Comparison of ENCODE assay signal across 8 mouse cellular contexts in the genomic region with DNA sequence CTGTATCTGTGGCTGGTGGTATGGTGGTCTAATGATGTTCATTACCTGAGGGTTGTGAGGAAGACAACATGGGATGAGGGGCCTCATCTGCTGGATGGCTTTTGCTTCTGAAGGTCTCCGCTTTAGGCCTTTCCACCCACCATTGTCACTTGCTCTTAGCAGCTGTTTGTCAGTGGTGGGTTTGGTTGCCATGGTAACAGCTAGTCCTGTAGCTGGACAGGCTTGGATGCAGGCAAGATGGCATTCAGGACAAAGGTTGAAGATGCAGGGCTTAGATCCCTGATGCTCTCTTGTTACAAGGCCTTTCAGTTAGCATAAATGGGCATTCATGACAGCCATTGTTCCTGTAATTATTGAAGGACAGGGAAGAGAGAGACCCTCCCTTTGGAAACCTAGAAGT. TPM values are rescaled to one million over a fixed set of nuclear protein-coding genes. Genes with fewer than 3 reads are reported as not detected.
DNase-seq lines count a peak whose midpoint lies in the region; ATAC-seq and TF ChIP-seq lines count a peak whose summit lies in the region.

Gene Prkar2a, plus strand, starts transcription at position 209 of the 400 bp plus-strand sequence.

- no peaks in the 10 kb centered on the region for H3K27me3 ChIP-seq in CH12.LX (replicated peaks)
- no peaks in the 10 kb centered on the region for H3K27me3 ChIP-seq in forebrain, embryonic 14.5 days (replicated peaks; ENCODE audit: control insufficient read depth, insufficient read depth, low read length)
- peaks cover 32% of the 10 kb centered on the region for H3K27me3 ChIP-seq in hindbrain, embryonic 10.5 days (ENCODE audit: insufficient read depth, poor library complexity, severe bottlenecking)
- peaks cover 40% of the 10 kb centered on the region for H3K27me3 ChIP-seq in liver, embryonic 13.5 days
- H3K27me3 ChIP-seq in stomach, embryonic 16.5 days (ENCODE audit: control insufficient read depth, insufficient read depth, low read length), result no peaks in the 10 kb centered on the region

- DNase-seq in CH12.LX (ENCODE audit: extremely low read depth) (no peak), ZHBTc4 (ENCODE audit: low read depth, low spot score) (peak; percentile 59)
- peak; percentile 73 for DNase-seq in forebrain, embryonic 14.5 days (ENCODE audit: low spot score)
- peak; percentile 69 for DNase-seq in hindbrain, embryonic 10.5 days (ENCODE audit: low spot score)
- DNase-seq in liver, embryonic 13.5 days, result no peak
- DNase-seq in spleen, adult 18-20 months, result no peak
- DNase-seq in lung, postnatal 4 days, result no peak

- H3K4me2 ChIP-seq in CH12.LX (ENCODE audit: insufficient read depth, low read depth, poor library complexity, severe bottlenecking), result no peak within 1 kb of the TSS
- H3K4me2 ChIP-seq in forebrain, embryonic 14.5 days (ENCODE audit: low read length), result no peak within 1 kb of the TSS
- no peak within 1 kb of the TSS for H3K4me2 ChIP-seq in liver, embryonic 13.5 days
- H3K4me2 ChIP-seq in stomach, embryonic 16.5 days (ENCODE audit: low read depth, low read length), result no peak within 1 kb of the TSS

- H3K36me3 ChIP-seq in CH12.LX (replicated peaks in 1 of 2; ENCODE audit: control insufficient read depth in 1 of 2, insufficient read depth in 1 of 2, low read length in 1 of 2), result peaks cover 0 to 11% of the 10 kb centered on the region in 2 experiments
- H3K36me3 ChIP-seq in forebrain, embryonic 14.5 days (ENCODE audit: control insufficient read depth, insufficient read depth, low read length), result peaks cover 9% of the 10 kb centered on the region; the same call in 1 of the 2 replicates
- H3K36me3 ChIP-seq in hindbrain, embryonic 10.5 days, result peaks cover 10% of the 10 kb centered on the region; the same call in 1 of the 2 replicates
- H3K36me3 ChIP-seq in liver, embryonic 13.5 days, result no peaks in the 10 kb centered on the region
- H3K36me3 ChIP-seq in stomach, embryonic 16.5 days (ENCODE audit: control insufficient read depth, insufficient read depth, low read length), result no peaks in the 10 kb centered on the region

- H3K4me1 ChIP-seq in CH12.LX (ENCODE audit: control insufficient read depth in 1 of 2, insufficient read depth in 2 of 2), result peaks cover 0 to 25% of the 10 kb centered on the region in 2 experiments; a peak in 2 of 4 replicates
- H3K4me1 ChIP-seq in forebrain, embryonic 14.5 days (ENCODE audit: control insufficient read depth, insufficient read depth, low read length), result peaks cover 16% of the 10 kb centered on the region
- H3K4me1 ChIP-seq in hindbrain, embryonic 10.5 days (replicated peaks), result peaks cover 70% of the 10 kb centered on the region
- H3K4me1 ChIP-seq in liver, embryonic 13.5 days (replicated peaks), result peaks cover 48% of the 10 kb centered on the region
- peaks cover 8% of the 10 kb centered on the region; the same call in 1 of the 2 replicates for H3K4me1 ChIP-seq in stomach, embryonic 16.5 days (ENCODE audit: control insufficient read depth, insufficient read depth, low read length)

- H3K9ac ChIP-seq in CH12.LX (ENCODE audit: insufficient read depth, low read depth), result no peak within 1 kb of the TSS
- no peak within 1 kb of the TSS for H3K9ac ChIP-seq in forebrain, embryonic 14.5 days (ENCODE audit: low read length)
- H3K9ac ChIP-seq in liver, embryonic 13.5 days, result no peak within 1 kb of the TSS
- no peak within 1 kb of the TSS for H3K9ac ChIP-seq in stomach, embryonic 16.5 days (ENCODE audit: low read length)

- no peak within 1 kb of the TSS for H3K4me3 ChIP-seq in CH12.LX (replicated peaks in 1 of 3; ENCODE audit: low read depth in 2 of 3, low read length in 2 of 3, poor library complexity in 1 of 3)
- no peak within 1 kb of the TSS for H3K4me3 ChIP-seq in forebrain, embryonic 14.5 days (ENCODE audit: low read depth, low read length)
- H3K4me3 ChIP-seq in hindbrain, embryonic 10.5 days, result no peak within 1 kb of the TSS
- H3K4me3 ChIP-seq in liver, embryonic 13.5 days (replicated peaks), result no peak within 1 kb of the TSS
- no peak within 1 kb of the TSS for H3K4me3 ChIP-seq in stomach, embryonic 16.5 days (replicated peaks; ENCODE audit: low read length)

- 0% methylated on average over 1 of the region's 1 CpGs for WGBS in forebrain, embryonic 14.5 days
- 24% methylated on average over 1 of the region's 1 CpGs for WGBS in hindbrain, embryonic 10.5 days
- WGBS in liver, embryonic 13.5 days (ENCODE audit: insufficient replicate concordance), result 78% methylated on average over 1 of the region's 1 CpGs
- WGBS in stomach, embryonic 16.5 days, result 75% methylated on average over 1 of the region's 1 CpGs

- TF ChIP-seq RAD21 in CH12.LX (IDR thresholded peaks at IDR 0.05; ENCODE audit: low read depth, low read length), result no peak

- no peak within 1 kb of the TSS for H3K27ac ChIP-seq in CH12.LX (ENCODE audit: insufficient read depth, low read depth)
- peak within 1 kb of the TSS; percentile 55; the same call in 1 of the 2 replicates for H3K27ac ChIP-seq in forebrain, embryonic 14.5 days (ENCODE audit: low read depth, low read length)
- peak within 1 kb of the TSS; percentile 64 for H3K27ac ChIP-seq in hindbrain, embryonic 10.5 days
- H3K27ac ChIP-seq in liver, embryonic 13.5 days, result peak within 1 kb of the TSS; percentile 47; the same call in 1 of the 2 replicates
- H3K27ac ChIP-seq in stomach, embryonic 16.5 days (ENCODE audit: low read length), result no peak within 1 kb of the TSS

- no peak for TF ChIP-seq POLR2A in CH12.LX (IDR thresholded peaks at IDR 0.05; ENCODE audit: low read depth, low read length)

- in situ Hi-C loops in CH12.LX (cut with MboI; ENCODE audit: low pct_ligation_motif_present, low pct_unique_long_range_greater_than_20kb, low sequenced_read_pairs), result no loop called here

- H3K9me3 ChIP-seq in CH12.LX (replicated peaks; ENCODE audit: low read length), result no peaks in the 10 kb centered on the region
- H3K9me3 ChIP-seq in forebrain, embryonic 14.5 days (replicated peaks; ENCODE audit: control insufficient read depth, low read length), result no peaks in the 10 kb centered on the region
- H3K9me3 ChIP-seq in hindbrain, embryonic 10.5 days, result no peaks in the 10 kb centered on the region
- no peaks in the 10 kb centered on the region for H3K9me3 ChIP-seq in liver, embryonic 13.5 days (replicated peaks)
- no peaks in the 10 kb centered on the region for H3K9me3 ChIP-seq in stomach, embryonic 16.5 days (replicated peaks; ENCODE audit: control insufficient read depth, low read length)

- TF ChIP-seq CTCF in CH12.LX (conservative IDR thresholded peaks at IDR 0.05 in 1 of 2, IDR thresholded peaks at IDR 0.05 in 1 of 2; ENCODE audit: low read depth in 2 of 2, low read length in 2 of 2), result no peak

- ATAC-seq in forebrain, embryonic 14.5 days, result no peak
- no peak for ATAC-seq in liver, embryonic 13.5 days (ENCODE audit: low read depth)
- no peak for ATAC-seq in stomach, embryonic 16.5 days (ENCODE audit: insufficient read depth, low FRiP score)

- TF ChIP-seq EP300 in CH12.LX (IDR thresholded peaks at IDR 0.05; ENCODE audit: low read length), result no peak

- H3K79me2 ChIP-seq in CH12.LX (replicated peaks; ENCODE audit: control insufficient read depth, extremely low read depth, insufficient read depth, poor library complexity, severe bottlenecking), result peaks cover 11% of the 10 kb centered on the region

- dilution Hi-C loops in CH12.LX (cut with MboI; ENCODE audit: extremely low pct_ligation_motif_present, extremely low pct_unique_long_range_greater_than_20kb, low sequenced_read_pairs), result no loop called here

TF ChIP-seq in CH12.LX, 34 proteins besides CTCF, POLR2A, EP300 and RAD21:
- TF ChIP-seq PAX5 (IDR thresholded peaks at IDR 0.05; ENCODE audit: low read length) (no peak), HCFC1 (IDR thresholded peaks at IDR 0.05; ENCODE audit: low read depth, low read length) (no peak), NELFE (IDR thresholded peaks at IDR 0.05; ENCODE audit: low read depth, low read length) (no peak), ZC3H11A (IDR thresholded peaks at IDR 0.05; ENCODE audit: low read depth, low read length) (no peak), MAX (IDR thresholded peaks at IDR 0.05; ENCODE audit: low read length) (no peak), ZMIZ1 (IDR thresholded peaks at IDR 0.05; ENCODE audit: low read depth, low read length) (no peak), UBTF (IDR thresholded peaks at IDR 0.05; ENCODE audit: low read depth, low read length) (no peak), GABPA (IDR thresholded peaks at IDR 0.05; ENCODE audit: insufficient replicate concordance, low read depth, low read length) (no peak), JUND (conservative IDR thresholded peaks at IDR 0.05; ENCODE audit: low read depth, low read length) (no peak), ELF1 (IDR thresholded peaks at IDR 0.05; ENCODE audit: low read depth, low read length) (no peak), MEF2A (IDR thresholded peaks at IDR 0.05; ENCODE audit: borderline replicate concordance, low read depth, low read length) (no peak), ZKSCAN1 (IDR thresholded peaks at IDR 0.05; ENCODE audit: borderline replicate concordance, low read depth, low read length) (no peak), IRF4 (IDR thresholded peaks at IDR 0.05; ENCODE audit: low read depth, low read length) (no peak), MXI1 (IDR thresholded peaks at IDR 0.05; ENCODE audit: low read depth, low read length) (no peak), E2F4 (IDR thresholded peaks at IDR 0.05; ENCODE audit: insufficient replicate concordance, low read depth, low read length) (no peak), ETS1 (conservative IDR thresholded peaks at IDR 0.05; ENCODE audit: low read depth, low read length) (no peak), MYC (IDR thresholded peaks at IDR 0.05; ENCODE audit: low read depth, low read length) (no peak), BHLHE40 (IDR thresholded peaks at IDR 0.05; ENCODE audit: low read depth, low read length) (no peak), USF1 (IDR thresholded peaks at IDR 0.05; ENCODE audit: low read depth, low read length) (no peak)

RNA-seq across cellular contexts. Expression of gene Prkar2a, which starts in this region (rescaled TPM):
- total RNA-seq in CH12.LX (2012; rRNA removed) (14.9 and 18.8 TPM in 2 replicates), CH12.LX (2014; rRNA removed) (10.1 and 13.6 TPM in 2 replicates)
- 41.4 and 44.4 TPM in 2 replicates for polyA plus RNA-seq in CH12.LX (2012; ENCODE audit: insufficient read length, low read depth)
- 32.4 and 39.1 TPM in 2 replicates for polyA plus RNA-seq in forebrain, embryonic 14.5 days (2014; fragmentation: Nextera tagmentation; extraction: Ambion mirVana)
- 34.2 and 35.0 TPM in 2 replicates for polyA plus RNA-seq in hindbrain, embryonic 10.5 days (2016; fragmentation: Nextera tagmentation; extraction: Ambion mirVana)
- 9.5 and 10.6 TPM in 2 replicates for polyA plus RNA-seq in liver, embryonic 13.5 days (2015; fragmentation: Nextera tagmentation; extraction: Ambion mirVana)
- 19.7 and 23.4 TPM in 2 replicates for polyA plus RNA-seq in stomach, embryonic 16.5 days (2015; fragmentation: Nextera tagmentation; extraction: Ambion mirVana)

Comparison
In these comparisons a context has a peak if more than half of its experiments do, and no peak if none do; other contexts are left out.
1. DNase-seq: peak in ZHBTc4 (single experiment), forebrain, embryonic 14.5 days (single experiment) and hindbrain, embryonic 10.5 days (single experiment); none in CH12.LX (single experiment), liver, embryonic 13.5 days (single experiment), spleen, adult 18-20 months (0 of 2) and lung, postnatal 4 days (0 of 2).
2. H3K27ac ChIP-seq: peak in forebrain, embryonic 14.5 days (single experiment), hindbrain, embryonic 10.5 days (single experiment) and liver, embryonic 13.5 days (single experiment); none in CH12.LX (single experiment) and stomach, embryonic 16.5 days (single experiment).